Mouse (Mus musculus) liver, adult 2 months (tissue): ENCODE results near the gene Trim7. TPM values are rescaled to one million over a fixed set of nuclear protein-coding genes. Genes with fewer than 3 reads are reported as not detected.
"Not testable (repeated sequence)": the region's sequence is repeated elsewhere in the genome, so short reads cannot be mapped to it uniquely, and the experiment has no call there.

Experiments used
- DNase-seq: peaks from one replicate; pipeline ENCODE4 v3.0.0-alpha.2; 2011; ENCODE audit warnings: low read depth, low spot score; ENCODE audit errors: extremely low read depth
- H3K27ac ChIP-seq: fragments of 200-500 bp; replicated peaks from 2 replicates; pipeline ENCODE4 v1.5.1; 2012; ENCODE audit warnings: low read depth, mild to moderate bottlenecking, control low read depth, inconsistent platforms, low read length; ENCODE audit not compliant: insufficient read depth
- H3K27me3 ChIP-seq: fragments of 200-500 bp; 2 replicates; pipeline ENCODE4 v1.6.1; 2012; ENCODE audit warnings: mild to moderate bottlenecking, moderate library complexity, low read length, inconsistent platforms; ENCODE audit not compliant: control insufficient read depth, insufficient read depth
- H3K36me3 ChIP-seq: fragments of 200-500 bp; 2 replicates; pipeline ENCODE4 v1.6.1; 2012; ENCODE audit warnings: low read length, inconsistent platforms; ENCODE audit not compliant: control insufficient read depth, insufficient read depth
- H3K4me1 ChIP-seq: fragments of 200-500 bp; 2 replicates; pipeline ENCODE4 v1.6.1; 2011; ENCODE audit warnings: low read length; ENCODE audit not compliant: control insufficient read depth, insufficient read depth
- H3K4me3 ChIP-seq: fragments of 200-500 bp; 2 replicates; pipeline ENCODE4 v1.5.1; 2011; ENCODE audit warnings: low read depth, mild to moderate bottlenecking, control low read depth, low read length, moderate library complexity; ENCODE audit not compliant: insufficient read depth
- H3K79me2 ChIP-seq: fragments of 200-500 bp; 2 replicates; pipeline ENCODE4 v1.6.1; 2012; ENCODE audit warnings: inconsistent platforms, mild to moderate bottlenecking, low read length, moderate library complexity; ENCODE audit not compliant: control insufficient read depth, insufficient read depth
- H3K9ac ChIP-seq: fragments of 200-500 bp; 2 replicates; pipeline ENCODE4 v1.6.1; 2012; ENCODE audit warnings: low read depth, mild to moderate bottlenecking, control low read depth, inconsistent platforms, low read length
- CTCF ChIP-seq: fragments of 200-500 bp; IDR thresholded peaks from 2 replicates; pipeline ENCODE4 v1.5.1; 2011; ENCODE audit warnings: low read depth, low read length, control low read depth
- POLR2A ChIP-seq: fragments of 200-500 bp; IDR thresholded peaks from 2 replicates; pipeline ENCODE4 v1.6.1; 2011; ENCODE audit warnings: low read length, control low read depth; ENCODE audit not compliant: insufficient read depth; ENCODE audit errors: extremely low read depth
- WGBS: fragments of 180-500 bp; shearing (Covaris S2); methylation state at CpG from one replicate; pipeline ENCODE4 v1.1.7; 2018; 5-methylcytosine and 5-hydroxymethylcytosine counted together
- polyA plus RNA-seq: library from polyadenylated mRNA; depleted of rRNA; stranded (reverse); fragments of >200 nt; gene quantifications from 2 replicates; pipeline ENCODE4 v1.2.3, GENCODE M21; 2012
- total RNA-seq: library from RNA; depleted of rRNA; stranded (reverse); fragments of >200 nt; gene quantifications from 2 replicates; pipeline ENCODE4 v1.2.3, GENCODE M21; 2014

Trim7 gene
- total and polyA plus RNA-seq, 2 experiments: 11.2 to 16.3 TPM

DNA sequence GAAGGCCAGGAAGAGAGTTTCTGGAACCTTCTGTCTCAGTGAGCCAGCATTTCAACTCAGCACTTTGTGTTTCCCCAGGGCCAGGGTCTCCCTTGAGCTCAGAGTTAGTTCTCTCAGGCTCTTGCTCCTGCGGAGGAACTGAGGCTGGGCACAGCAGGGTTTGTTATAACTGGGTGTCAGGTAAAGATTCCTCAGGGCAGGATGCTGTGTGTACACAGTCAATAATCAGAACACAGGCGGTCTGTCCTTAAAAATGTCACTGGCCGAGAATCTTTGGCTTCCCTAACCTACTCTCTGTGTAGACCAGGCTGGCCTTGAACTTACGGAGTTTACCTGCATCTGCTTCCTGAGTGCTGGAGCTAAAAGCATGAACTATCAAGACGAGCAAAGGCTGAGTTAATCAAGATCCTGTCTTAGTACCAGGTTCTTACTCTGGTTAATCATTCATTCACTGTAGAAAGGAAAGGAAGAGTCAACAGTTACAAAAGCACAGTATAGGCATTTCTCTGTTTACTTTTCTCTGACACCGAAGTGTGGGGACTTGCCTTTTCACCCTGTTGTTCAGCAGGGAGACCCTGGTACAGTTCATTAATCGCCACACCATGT, 46.9 kb downstream of the Trim7 start:
- Histone ChIP-seq H3K27me3 (no peaks in the 10 kb centered on the region), H3K4me1 (peaks cover 22% of the 10 kb centered on the region), H3K36me3 (peaks cover 3% of the 10 kb centered on the region; the same call in 1 of the 2 replicates), H3K27ac (peak overlapping the region; percentile 96), H3K79me2 (peaks cover 3% of the 10 kb centered on the region; the same call in 1 of the 2 replicates), H3K9ac (peak overlapping the region; percentile 92), H3K4me3 (peak overlapping the region; percentile 70; the same call in 1 of the 2 replicates)
- TF ChIP-seq POLR2A (no peak), CTCF (no peak)
- 17% methylated on average over 7 of the region's 7 CpGs for whole genome bisulfite sequencing
- DNase-seq: peak; percentile 83

DNA sequence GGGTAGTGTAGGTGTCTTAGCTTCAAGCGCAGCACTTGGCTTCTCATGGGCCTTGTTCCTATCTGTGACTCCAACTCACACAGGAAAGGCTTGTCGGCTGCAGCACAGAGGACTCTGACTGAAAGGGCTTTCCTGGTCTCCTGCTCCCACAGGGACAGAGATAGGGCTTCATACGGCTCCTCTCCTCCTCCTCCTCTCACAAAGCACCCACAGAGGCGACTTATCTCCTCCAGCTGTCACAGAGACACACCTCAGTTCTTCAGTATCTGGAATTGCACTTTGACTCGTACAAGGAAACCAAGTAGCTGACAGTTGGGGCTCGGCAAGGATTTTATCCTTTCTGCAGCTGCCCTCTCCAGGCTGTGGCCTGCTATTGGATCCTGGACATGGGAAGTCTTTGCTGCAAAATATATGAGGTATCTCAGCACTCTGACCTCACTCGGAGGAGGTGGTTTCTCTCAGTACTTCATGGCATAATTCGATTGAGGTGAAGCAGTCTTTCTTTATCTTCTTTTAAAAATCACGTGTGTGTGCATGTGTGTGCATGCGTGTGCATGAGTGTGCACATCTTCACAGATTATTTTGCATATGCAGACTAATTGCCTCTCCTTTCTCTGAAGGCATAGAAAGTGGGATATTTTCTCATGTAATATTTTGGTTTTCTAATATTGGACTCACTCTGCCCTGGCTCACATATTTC, 47.8 kb downstream of the Trim7 start:
- TF ChIP-seq POLR2A (no peak), CTCF (no peak)
- no peak for DNase-seq
- H3K36me3 ChIP-seq: peaks cover 3% of the 10 kb centered on the region; the same call in 1 of the 2 replicates
- 30% methylated on average over 10 of the region's 10 CpGs for WGBS
- H3K27me3 ChIP-seq: no peaks in the 10 kb centered on the region
- H3K79me2 ChIP-seq: peaks cover 3% of the 10 kb centered on the region; the same call in 1 of the 2 replicates
- 0 out of 2 replicates have a peak overlapping the region, but pooled peaks have one; percentile 32 for H3K9ac ChIP-seq
- no peak overlapping the region for H3K4me3 ChIP-seq
- peak overlapping the region; percentile 96 for H3K27ac ChIP-seq
- peaks cover 20% of the 10 kb centered on the region for H3K4me1 ChIP-seq

DNA sequence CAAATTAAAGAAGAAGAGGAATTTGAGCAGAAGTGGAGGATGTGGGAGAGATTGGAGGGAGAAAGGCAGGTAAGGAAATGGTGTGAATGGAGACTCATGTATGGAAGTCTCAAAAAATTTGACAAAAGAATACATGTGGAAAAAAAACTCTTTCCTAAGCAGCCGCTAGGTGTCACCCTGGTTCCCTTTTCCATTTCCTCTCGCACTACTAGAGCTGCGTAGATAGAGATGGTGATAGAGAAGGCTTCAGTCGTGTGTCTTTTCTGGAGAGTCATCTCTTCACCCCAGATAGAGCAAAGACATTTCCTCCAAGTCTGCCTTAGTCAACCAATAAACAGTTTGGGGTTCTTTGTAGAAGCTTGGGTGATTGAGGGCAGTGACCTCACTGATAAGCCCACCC, 48.5 kb downstream of the Trim7 start:
- peak; percentile 43 for DNase-seq
- peaks cover under 1% of the 10 kb centered on the region; the same call in 1 of the 2 replicates for H3K79me2 ChIP-seq
- H3K4me1 ChIP-seq: peaks cover 14% of the 10 kb centered on the region
- H3K27ac ChIP-seq: no peak overlapping the region
- WGBS: 2% methylated on average over 4 of the region's 4 CpGs
- H3K36me3 ChIP-seq: peaks cover 3% of the 10 kb centered on the region; the same call in 1 of the 2 replicates
- no peak for TF ChIP-seq POLR2A
- TF ChIP-seq CTCF: peak; percentile 47
- peak overlapping the region; percentile 21; the same call in 1 of the 2 replicates for H3K9ac ChIP-seq
- no peak overlapping the region for H3K4me3 ChIP-seq
- H3K27me3 ChIP-seq: no peaks in the 10 kb centered on the region

DNA sequence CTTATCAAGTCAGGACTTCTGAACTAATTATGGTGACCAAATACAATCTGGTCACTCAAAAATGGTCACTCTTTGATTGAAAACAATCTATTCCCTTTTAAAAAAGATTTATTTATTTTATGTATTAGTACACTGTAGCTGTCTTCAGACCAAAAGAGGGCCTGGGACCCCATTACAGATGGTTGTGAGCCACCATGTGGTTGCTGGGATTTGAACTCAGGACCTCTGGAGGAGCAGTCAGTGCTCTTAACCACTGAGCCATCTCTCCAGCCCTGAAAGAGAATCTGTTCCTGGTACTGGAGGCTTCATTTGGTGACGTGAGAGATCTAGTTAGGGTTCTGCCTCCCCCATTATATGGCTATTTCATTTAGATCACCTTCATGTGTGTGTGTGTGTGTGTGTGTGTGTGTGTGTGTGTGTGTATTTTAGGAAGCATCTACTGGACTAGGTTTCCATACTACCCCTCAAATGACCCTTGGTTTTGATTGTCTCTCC, 49.5 kb downstream of the Trim7 start:
- not testable (repeated sequence) for H3K27me3 ChIP-seq, DNase-seq, H3K9ac ChIP-seq, H3K27ac ChIP-seq, H3K4me3 ChIP-seq, H3K79me2 ChIP-seq, H3K36me3 ChIP-seq
- peaks cover 12% of the 10 kb centered on the region for H3K4me1 ChIP-seq
- 90% methylated on average over 1 of the region's 1 CpGs for WGBS

DNA sequence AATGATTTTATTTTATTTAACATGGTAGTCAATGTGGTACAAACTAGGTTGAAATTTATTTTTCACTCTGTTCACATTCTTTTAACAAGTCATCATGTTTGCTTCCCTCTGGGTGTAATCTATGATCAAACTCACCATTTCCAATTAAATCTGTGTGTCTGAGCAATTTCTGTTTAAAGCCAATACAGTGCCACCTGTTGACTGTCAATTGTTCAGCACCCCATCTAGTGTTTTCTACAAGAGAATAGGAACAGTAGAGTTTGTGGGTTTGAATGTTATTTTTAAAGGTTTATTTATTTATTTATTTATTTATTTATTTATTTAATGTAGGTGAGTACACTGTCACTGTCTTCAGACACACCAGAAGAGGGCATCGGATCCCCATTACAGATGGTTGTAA, 50.7 kb downstream of the Trim7 start:
- 97% methylated on average over 1 of the region's 1 CpGs for WGBS

More for the DNA sequence above, 50.7 kb downstream of the Trim7 start:
- Histone ChIP-seq H3K4me1 (peaks cover 12% of the 10 kb centered on the region), H3K4me3 (no peak overlapping the region), H3K9ac (no peak overlapping the region), H3K27ac (no peak overlapping the region), H3K79me2 (no peaks in the 10 kb centered on the region; the same call in 1 of the 2 replicates), H3K36me3 (peaks cover 3% of the 10 kb centered on the region; the same call in 1 of the 2 replicates), H3K27me3 (no peaks in the 10 kb centered on the region)
- TF ChIP-seq CTCF: no peak
- TF ChIP-seq POLR2A: no peak
- DNase-seq: no peak
